In genomic region chr4:149650493-149651193, GRCm38 (mm10) we compare ENCODE assay signal across 8 mouse cellular contexts. TPM values are rescaled to one million over a fixed set of nuclear protein-coding genes. Genes with fewer than 3 reads are reported as not detected.
DNase-seq lines count a peak whose midpoint lies in the region; ATAC-seq and TF ChIP-seq lines count a peak whose summit lies in the region.

No protein-coding gene starts in this region.

- H3K4me3 ChIP-seq in intestine, embryonic 14.5 days (ENCODE audit: low read depth, low read length), result no peak overlapping the region
- H3K4me3 ChIP-seq in intestine, embryonic 16.5 days (ENCODE audit: low read length), result no peak overlapping the region
- no peak overlapping the region for H3K4me3 ChIP-seq in cerebellum, adult 2 months (replicated peaks; ENCODE audit: insufficient read depth, low read depth, low read length)
- no peak overlapping the region for H3K4me3 ChIP-seq in neural tube, embryonic 12.5 days
- no peak overlapping the region for H3K4me3 ChIP-seq in thymus, adult 2 months (ENCODE audit: control insufficient read depth, insufficient read depth, low read length)

- no peak for TF ChIP-seq POLR2A in cerebellum, adult 2 months (IDR thresholded peaks at IDR 0.05; ENCODE audit: borderline replicate concordance, insufficient read depth, low read length)
- TF ChIP-seq POLR2A in thymus, adult 2 months (IDR thresholded peaks at IDR 0.05; ENCODE audit: control insufficient read depth, extremely low read depth, insufficient read depth, low read length, poor library complexity), result no peak

- no peaks in the 10 kb centered on the region for H3K4me1 ChIP-seq in intestine, embryonic 14.5 days (replicated peaks; ENCODE audit: control insufficient read depth, insufficient read depth, low read length)
- H3K4me1 ChIP-seq in intestine, embryonic 16.5 days (ENCODE audit: control insufficient read depth, insufficient read depth, low read length), result no peaks in the 10 kb centered on the region
- H3K4me1 ChIP-seq in cerebellum, adult 2 months (ENCODE audit: control insufficient read depth, insufficient read depth, low read length), result no peaks in the 10 kb centered on the region
- H3K4me1 ChIP-seq in neural tube, embryonic 12.5 days, result no peaks in the 10 kb centered on the region
- H3K4me1 ChIP-seq in thymus, adult 2 months (replicated peaks; ENCODE audit: control insufficient read depth, insufficient read depth, low read length), result peaks cover 16% of the 10 kb centered on the region

- DNase-seq in intestine, embryonic 14.5 days (ENCODE audit: low spot score), result peak; percentile 79
- peak; percentile 66 to 77 for DNase-seq in cerebellum, adult 2 months
- peak; percentile 83 for DNase-seq in gastrocnemius, adult 18-20 months (ENCODE audit: low spot score)
- peak; percentile 62 to 83 for DNase-seq in kidney, adult 8-10 months
- peak; percentile 77 for DNase-seq in liver
- DNase-seq in thymus, adult 2 months, result peak; percentile 67

- no peaks in the 10 kb centered on the region for H3K9me3 ChIP-seq in intestine, embryonic 14.5 days (ENCODE audit: control insufficient read depth, low read length)
- no peaks in the 10 kb centered on the region for H3K9me3 ChIP-seq in intestine, embryonic 16.5 days (ENCODE audit: control insufficient read depth, low read length)
- no peaks in the 10 kb centered on the region for H3K9me3 ChIP-seq in neural tube, embryonic 12.5 days

- peak; percentile 76 for TF ChIP-seq CTCF in cerebellum, adult 2 months (IDR thresholded peaks at IDR 0.05; ENCODE audit: borderline replicate concordance, insufficient read depth, low read depth, low read length)
- peak; percentile 84 for TF ChIP-seq CTCF in thymus, adult 2 months (IDR thresholded peaks at IDR 0.05; ENCODE audit: borderline replicate concordance, control insufficient read depth, extremely low read depth, insufficient read depth, low read length, poor library complexity)

- ATAC-seq in intestine, embryonic 14.5 days (replicated peaks; ENCODE audit: low FRiP score, low TSS enrichment, low read depth), result 0 out of 2 replicates have a peak, but pooled peaks have one; percentile 30
- ATAC-seq in intestine, embryonic 16.5 days, result no peak
- 0 out of 2 replicates have a peak, but pooled peaks have one; percentile 19 for ATAC-seq in neural tube, embryonic 12.5 days (ENCODE audit: low FRiP score, low read depth)

- no peak overlapping the region for H3K4me2 ChIP-seq in intestine, embryonic 14.5 days (ENCODE audit: low read length)
- no peak overlapping the region for H3K4me2 ChIP-seq in intestine, embryonic 16.5 days (ENCODE audit: low read depth, low read length)
- no peak overlapping the region for H3K4me2 ChIP-seq in neural tube, embryonic 12.5 days (replicated peaks)

- no peaks in the 10 kb centered on the region for H3K27me3 ChIP-seq in intestine, embryonic 14.5 days (replicated peaks; ENCODE audit: control insufficient read depth, insufficient read depth, low read length)
- H3K27me3 ChIP-seq in intestine, embryonic 16.5 days (replicated peaks; ENCODE audit: control insufficient read depth, insufficient read depth, low read length), result no peaks in the 10 kb centered on the region
- no peaks in the 10 kb centered on the region for H3K27me3 ChIP-seq in cerebellum, adult 2 months (ENCODE audit: control insufficient read depth, insufficient read depth, low read length)
- no peaks in the 10 kb centered on the region for H3K27me3 ChIP-seq in neural tube, embryonic 12.5 days (replicated peaks)
- no peaks in the 10 kb centered on the region for H3K27me3 ChIP-seq in thymus, adult 2 months (ENCODE audit: control insufficient read depth, insufficient read depth, low read length)

- WGBS in intestine, embryonic 14.5 days, result 67% methylated on average over 24 of the region's 24 CpGs
- WGBS in intestine, embryonic 16.5 days, result 63% methylated on average over 24 of the region's 24 CpGs
- WGBS in cerebellum, adult 2 months, result 58% methylated on average over 24 of the region's 24 CpGs
- WGBS in neural tube, embryonic 12.5 days, result 75% methylated on average over 24 of the region's 24 CpGs
- 76% methylated on average over 24 of the region's 24 CpGs for WGBS in thymus, adult 2 months

- H3K36me3 ChIP-seq in intestine, embryonic 14.5 days (ENCODE audit: control insufficient read depth, insufficient read depth, low read length), result peaks cover 30% of the 10 kb centered on the region
- H3K36me3 ChIP-seq in intestine, embryonic 16.5 days (ENCODE audit: control insufficient read depth, insufficient read depth, low read length), result peaks cover 3% of the 10 kb centered on the region; the same call in 1 of the 2 replicates
- H3K36me3 ChIP-seq in neural tube, embryonic 12.5 days, result peaks cover 97% of the 10 kb centered on the region
- H3K36me3 ChIP-seq in thymus, adult 2 months (ENCODE audit: control insufficient read depth, insufficient read depth, low read length), result peaks cover 51% of the 10 kb centered on the region

- H3K27ac ChIP-seq in intestine, embryonic 14.5 days (ENCODE audit: low read depth), result no peak overlapping the region
- no peak overlapping the region for H3K27ac ChIP-seq in intestine, embryonic 16.5 days (ENCODE audit: low read length)
- H3K27ac ChIP-seq in cerebellum, adult 2 months (ENCODE audit: insufficient read depth, low read length), result no peak overlapping the region
- H3K27ac ChIP-seq in neural tube, embryonic 12.5 days, result no peak overlapping the region
- H3K27ac ChIP-seq in thymus, adult 2 months (ENCODE audit: control insufficient read depth, insufficient read depth, low read length), result no peak overlapping the region

- H3K9ac ChIP-seq in intestine, embryonic 14.5 days (ENCODE audit: low read length), result no peak overlapping the region
- no peak overlapping the region for H3K9ac ChIP-seq in intestine, embryonic 16.5 days (ENCODE audit: low read depth, low read length)
- H3K9ac ChIP-seq in neural tube, embryonic 12.5 days, result no peak overlapping the region

RNA-seq across cellular contexts. Expression of gene Pik3cd, which starts 51.7 kb away (rescaled TPM):
- polyA plus RNA-seq in intestine, embryonic 14.5 days (2014; fragmentation: Nextera tagmentation; extraction: Ambion mirVana), result 5.2 and 5.8 TPM in 2 replicates
- 4.8 and 5.2 TPM in 2 replicates for polyA plus RNA-seq in intestine, embryonic 16.5 days (2015; fragmentation: Nextera tagmentation; extraction: Ambion mirVana)
- polyA plus RNA-seq in cerebellum, adult 2 months (2012; rRNA removed), result 8.3 and 8.6 TPM in 2 replicates
- total RNA-seq in gastrocnemius, adult 18-20 months (2021), result 10 to 100 TPM; 10.3 to 12.7 TPM
- polyA plus RNA-seq in neural tube, embryonic 12.5 days (2016; fragmentation: Nextera tagmentation; extraction: Ambion mirVana), result 20.7 and 22.9 TPM in 2 replicates
- polyA plus RNA-seq in thymus, adult 2 months (2012; rRNA removed), result 106 and 120 TPM in 2 replicates
